Mouse (Mus musculus) hindbrain, embryonic 12.5 days (tissue): ENCODE data around the gene Gm26661. TPM values are rescaled to one million over a fixed set of nuclear protein-coding genes. Genes with fewer than 3 reads are reported as not detected.

Experiments
- ATAC-seq: fragments of 200-750 bp; cut with Nextera tagmentation; 2 replicates; pipeline ENCODE4 v1.8.0; 2017; ENCODE audit warnings: moderate TSS enrichment; ENCODE audit not compliant: low FRiP score
- H3K27ac ChIP-seq: fragments of 300-500 bp; sonication (generic); 2 replicates; pipeline ENCODE4 v1.5.1; 2016; ENCODE audit warnings: mild to moderate bottlenecking
- H3K27me3 ChIP-seq: fragments of 300-500 bp; sonication (generic); 2 replicates; pipeline ENCODE4 v1.6.1; 2016; ENCODE audit warnings: mild to moderate bottlenecking
- H3K36me3 ChIP-seq: fragments of 300-500 bp; sonication (generic); 2 replicates; pipeline ENCODE4 v1.6.1; 2016; ENCODE audit warnings: mild to moderate bottlenecking
- H3K4me1 ChIP-seq: fragments of 300-500 bp; sonication (generic); 2 replicates; pipeline ENCODE4 v1.6.1; 2016
- H3K4me2 ChIP-seq: fragments of 300-500 bp; sonication (generic); replicated peaks from 2 replicates; pipeline ENCODE4 v1.6.1; 2016; ENCODE audit warnings: mild to moderate bottlenecking
- H3K4me3 ChIP-seq: fragments of 300-500 bp; sonication (generic); 2 replicates; pipeline ENCODE4 v1.5.1; 2016; ENCODE audit warnings: mild to moderate bottlenecking
- H3K9ac ChIP-seq: fragments of 300-500 bp; sonication (generic); 2 replicates; pipeline ENCODE4 v1.6.1; 2016; ENCODE audit warnings: mild to moderate bottlenecking, moderate library complexity
- H3K9me3 ChIP-seq: fragments of 300-500 bp; sonication (generic); replicated peaks from 2 replicates; pipeline ENCODE4 v1.6.1; 2016; ENCODE audit warnings: mild to moderate bottlenecking
- WGBS: fragments of 180-500 bp; shearing (Covaris S2); methylation state at CpG from one replicate; pipeline ENCODE4 v1.1.7; 2016; 5-methylcytosine and 5-hydroxymethylcytosine counted together
- polyA plus RNA-seq: library from polyadenylated mRNA; unstranded; fragments of >200 nt; fragmentation: Nextera tagmentation; extraction: Ambion mirVana; gene quantifications from 2 replicates; pipeline ENCODE4 v1.2.1, GENCODE M21; 2016

The Gm26661 gene
- polyA plus RNA-seq, 1 experiment from 2014 or later: not detected

DNA sequence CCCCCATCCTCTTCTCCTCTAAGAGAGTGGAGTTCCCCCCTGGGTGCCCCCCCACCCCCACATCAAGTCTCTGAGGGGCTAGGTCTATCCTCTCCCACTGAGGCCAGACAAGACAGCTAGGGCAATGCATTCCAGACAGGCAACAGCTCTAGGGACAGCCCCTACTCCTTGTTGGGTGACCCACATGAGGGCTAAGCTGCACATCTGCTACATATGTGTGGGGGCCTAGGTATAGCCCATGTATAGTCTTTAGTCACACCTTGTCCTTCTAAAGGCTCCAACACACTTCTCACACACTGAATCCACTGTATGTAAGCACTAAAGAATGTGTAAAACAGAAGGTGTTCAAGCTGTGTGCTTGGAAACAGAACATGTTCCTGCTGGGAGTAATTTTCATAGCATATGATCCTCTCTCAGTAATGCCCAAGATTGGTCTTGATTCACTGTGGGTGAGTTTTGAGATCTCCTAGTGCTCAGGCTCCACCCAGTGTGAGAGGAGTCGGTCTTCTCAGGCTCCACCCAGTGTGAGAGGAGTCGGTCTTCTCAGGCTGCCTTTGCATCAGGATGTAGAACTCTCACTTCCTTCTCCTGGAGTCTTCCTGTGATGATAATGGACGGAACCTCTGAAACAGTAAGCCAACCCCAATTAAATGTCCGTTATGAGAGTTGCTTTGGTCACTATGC is 12.6 kb downstream of the Gm26661 start:
- Histone ChIP-seq H3K27me3 (no peaks in the 10 kb centered on the region), H3K9me3 (0 out of 2 replicates have a peak, but pooled peaks cover 6% of the 10 kb centered on the region), H3K4me1 (no peaks in the 10 kb centered on the region), H3K36me3 (no peaks in the 10 kb centered on the region), H3K27ac (no peak overlapping the region), H3K9ac (no peak overlapping the region), H3K4me2 (no peak overlapping the region), H3K4me3 (no peak overlapping the region)
- 56% methylated on average over 4 of the region's 4 CpGs for WGBS
- ATAC-seq: no peak

DNA sequence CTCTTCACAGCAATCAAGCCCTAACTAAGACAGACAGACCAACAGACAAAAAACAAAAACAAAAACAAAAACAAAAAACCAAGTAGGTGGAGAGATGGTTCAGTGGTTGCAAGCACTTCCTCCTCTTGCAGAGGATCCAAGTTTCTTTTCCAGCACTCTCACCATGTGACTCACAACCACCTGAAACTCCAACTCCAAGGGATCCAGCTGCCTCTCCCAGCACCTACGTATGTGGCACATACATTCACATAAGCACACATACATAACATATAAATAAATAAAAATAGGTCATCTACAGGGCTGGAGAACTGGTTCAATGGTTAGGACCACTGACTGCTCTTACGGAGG is 13.1 kb downstream of the Gm26661 start:
- WGBS: 93% methylated on average over 2 of the region's 2 CpGs
- H3K27me3 ChIP-seq: no peaks in the 10 kb centered on the region
- no peaks in the 10 kb centered on the region for H3K4me1 ChIP-seq
- no peak overlapping the region for H3K9ac ChIP-seq
- 0 out of 2 replicates have a peak, but pooled peaks cover 6% of the 10 kb centered on the region for H3K9me3 ChIP-seq
- no peak overlapping the region for H3K27ac ChIP-seq
- no peak overlapping the region for H3K4me3 ChIP-seq
- no peak for ATAC-seq
- no peaks in the 10 kb centered on the region for H3K36me3 ChIP-seq
- no peak overlapping the region for H3K4me2 ChIP-seq

DNA sequence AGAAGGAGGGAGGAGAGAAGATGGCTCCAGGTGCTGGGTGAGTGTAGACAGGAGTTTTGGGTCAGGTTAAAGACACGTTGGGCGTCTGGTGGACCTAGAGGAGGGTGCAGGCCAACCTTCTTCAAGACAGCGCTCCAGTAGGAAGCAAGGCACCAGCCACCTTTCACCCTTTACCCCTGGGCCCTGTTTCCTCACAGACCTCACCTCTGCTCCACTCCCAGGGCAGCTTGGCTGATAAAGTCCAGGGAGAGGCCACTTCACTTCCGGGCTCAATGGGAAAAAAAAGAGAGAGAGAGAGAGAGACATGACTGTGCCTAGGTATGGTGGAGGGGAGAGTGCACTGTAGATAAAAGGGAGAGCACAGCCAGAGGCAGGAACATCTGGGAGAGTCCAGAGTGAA is 16.3 kb downstream of the Gm26661 start:
- Histone ChIP-seq H3K27me3 (no peaks in the 10 kb centered on the region), H3K36me3 (no peaks in the 10 kb centered on the region), H3K4me2 (no peak overlapping the region), H3K9me3 (no peaks in the 10 kb centered on the region), H3K4me1 (no peaks in the 10 kb centered on the region), H3K27ac (no peak overlapping the region), H3K4me3 (no peak overlapping the region), H3K9ac (no peak overlapping the region)
- 76% methylated on average over 4 of the region's 4 CpGs for WGBS
- no peak for ATAC-seq

DNA sequence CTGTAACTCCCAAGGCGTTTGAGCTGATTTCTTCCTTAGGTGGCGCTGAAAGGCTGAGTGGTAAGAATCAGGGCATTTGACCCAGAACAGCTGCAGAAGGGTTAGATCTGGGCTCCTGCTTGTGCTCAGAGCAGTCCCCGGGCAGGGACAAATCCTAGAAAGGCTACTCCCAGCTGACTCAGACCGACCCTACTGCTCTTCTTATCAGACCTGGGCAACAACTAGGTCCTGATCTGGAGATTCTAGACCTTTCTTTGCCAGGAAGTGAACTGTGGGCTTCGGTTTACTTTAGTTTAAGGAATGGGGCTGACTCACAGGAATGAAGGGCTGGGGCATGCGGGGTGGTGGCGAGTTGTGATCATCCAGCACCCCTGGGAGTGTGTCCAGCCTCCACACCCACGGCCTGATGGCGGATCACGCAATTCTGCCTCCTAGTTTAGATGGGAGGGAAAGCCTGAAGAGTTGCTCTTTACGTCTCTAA is 17.2 kb downstream of the Gm26661 start:
- Histone ChIP-seq H3K4me3 (no peak overlapping the region), H3K9ac (no peak overlapping the region), H3K36me3 (no peaks in the 10 kb centered on the region), H3K27me3 (no peaks in the 10 kb centered on the region), H3K9me3 (no peaks in the 10 kb centered on the region), H3K4me2 (no peak overlapping the region), H3K4me1 (no peaks in the 10 kb centered on the region), H3K27ac (no peak overlapping the region)
- WGBS: 73% methylated on average over 11 of the region's 11 CpGs
- ATAC-seq: no peak

DNA sequence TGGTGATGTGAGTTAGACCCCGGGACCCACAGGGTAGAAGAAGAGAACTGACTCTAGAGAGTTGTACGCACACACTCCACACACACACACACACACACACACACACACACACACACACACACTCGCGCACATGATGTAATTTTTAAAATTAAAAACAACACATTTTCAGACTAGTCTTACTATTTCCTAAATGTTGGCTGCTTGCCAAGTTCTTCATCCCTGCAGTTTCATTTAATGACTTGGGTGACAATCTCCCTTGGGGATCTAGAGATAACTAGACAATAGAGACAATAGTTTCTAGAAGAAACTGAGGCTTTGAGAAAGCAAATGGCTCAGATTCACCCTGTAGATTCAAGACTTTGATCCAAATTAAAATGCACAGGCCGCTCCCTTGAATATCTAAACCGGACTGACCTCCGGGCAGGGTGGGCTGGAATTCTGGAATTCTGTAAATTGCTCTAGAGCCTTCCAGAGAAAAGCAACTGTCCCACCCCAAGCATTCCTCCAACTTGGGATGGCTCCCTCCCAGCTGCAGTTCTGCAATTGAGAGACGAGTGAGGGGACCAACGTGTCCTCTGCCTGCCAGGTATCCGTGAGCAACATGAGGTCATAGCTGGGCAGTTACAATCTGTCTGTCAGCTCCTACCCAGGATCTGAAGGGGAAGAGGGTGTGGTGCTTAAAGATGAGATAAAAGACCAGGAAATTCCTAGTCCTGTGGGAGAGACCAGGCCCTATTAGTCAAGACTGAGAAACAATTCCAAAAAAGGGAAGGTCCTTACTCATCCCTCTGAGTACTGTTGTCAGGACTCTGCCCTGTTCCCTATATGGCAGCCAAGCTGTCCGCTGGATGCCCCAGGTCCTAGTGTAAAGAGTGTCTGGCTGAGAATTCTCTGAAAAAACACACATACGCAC is 17.9 kb downstream of the Gm26661 start:
- H3K4me1 ChIP-seq: no peaks in the 10 kb centered on the region
- H3K9ac ChIP-seq: no peak overlapping the region
- H3K27me3 ChIP-seq: no peaks in the 10 kb centered on the region
- H3K9me3 ChIP-seq: no peaks in the 10 kb centered on the region
- H3K4me2 ChIP-seq: no peak overlapping the region
- no peaks in the 10 kb centered on the region for H3K36me3 ChIP-seq
- no peak for ATAC-seq
- H3K4me3 ChIP-seq: no peak overlapping the region
- no peak overlapping the region for H3K27ac ChIP-seq
- 86% methylated on average over 12 of the region's 12 CpGs for WGBS

GRCm38 (mm10) chr14:7817770-7818462 is 26.5 kb downstream of the Gm26661 start, which contains the start of gene Flnb:
Gene Flnb (plus strand): TSS chr14:7817957.
- peaks cover 28% of the 10 kb centered on the region for H3K4me1 ChIP-seq
- H3K36me3 ChIP-seq: no peaks in the 10 kb centered on the region
- H3K4me3 ChIP-seq: peak within 1 kb of the TSS; percentile 60
- H3K9ac ChIP-seq: peak within 1 kb of the TSS; percentile 74
- WGBS: under 1% methylated on average over 49 of the region's 49 CpGs
- no peaks in the 10 kb centered on the region for H3K9me3 ChIP-seq
- ATAC-seq: peak; percentile 98
- H3K27ac ChIP-seq: peak within 1 kb of the TSS; percentile 64
- 0 out of 2 replicates have a peak, but pooled peaks cover 3% of the 10 kb centered on the region for H3K27me3 ChIP-seq
- peak within 1 kb of the TSS; percentile 85 for H3K4me2 ChIP-seq

DNA sequence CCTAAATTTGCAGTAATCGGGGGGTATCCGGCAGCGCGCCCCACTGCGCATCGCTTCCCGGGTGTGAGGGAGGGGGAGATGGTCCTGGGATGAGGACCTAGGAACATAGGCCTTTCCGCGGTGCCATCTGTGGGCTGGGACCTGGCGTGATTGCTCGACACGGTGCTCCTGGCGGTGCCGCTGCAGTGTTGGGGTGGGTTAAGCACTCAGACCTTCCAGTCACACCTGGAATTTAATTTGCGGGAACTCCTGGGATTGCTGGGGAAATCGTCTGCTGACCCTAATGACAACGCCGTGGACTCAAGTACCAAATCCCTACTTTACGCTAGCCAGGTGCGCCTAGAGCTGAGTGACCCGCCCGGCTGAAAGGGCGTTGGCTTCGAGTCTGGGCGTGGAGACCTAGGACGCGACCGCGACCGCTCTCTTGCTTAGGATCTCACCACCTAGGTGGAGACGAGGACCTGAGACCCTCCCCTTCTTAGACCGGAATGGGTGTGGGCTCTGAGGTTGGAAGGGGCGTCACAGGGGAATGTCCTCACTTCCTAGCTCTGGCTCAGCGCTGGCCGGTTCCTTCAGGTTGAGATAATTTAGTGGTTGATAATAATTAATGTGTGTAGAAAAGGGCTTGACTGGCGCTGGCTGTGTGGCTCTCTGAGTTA is 27.2 kb downstream of the Gm26661 start:
- H3K4me3 ChIP-seq: peak overlapping the region; percentile 60
- H3K4me2 ChIP-seq: peak overlapping the region; percentile 85
- H3K27me3 ChIP-seq: 0 out of 2 replicates have a peak, but pooled peaks cover 3% of the 10 kb centered on the region
- ATAC-seq: peak; percentile 59
- H3K9ac ChIP-seq: peak overlapping the region; percentile 74
- no peaks in the 10 kb centered on the region for H3K9me3 ChIP-seq
- H3K27ac ChIP-seq: peak overlapping the region; percentile 64; the same call in 1 of the 2 replicates
- peaks cover 28% of the 10 kb centered on the region for H3K4me1 ChIP-seq
- H3K36me3 ChIP-seq: no peaks in the 10 kb centered on the region
- WGBS: 1% methylated on average over 36 of the region's 36 CpGs

DNA sequence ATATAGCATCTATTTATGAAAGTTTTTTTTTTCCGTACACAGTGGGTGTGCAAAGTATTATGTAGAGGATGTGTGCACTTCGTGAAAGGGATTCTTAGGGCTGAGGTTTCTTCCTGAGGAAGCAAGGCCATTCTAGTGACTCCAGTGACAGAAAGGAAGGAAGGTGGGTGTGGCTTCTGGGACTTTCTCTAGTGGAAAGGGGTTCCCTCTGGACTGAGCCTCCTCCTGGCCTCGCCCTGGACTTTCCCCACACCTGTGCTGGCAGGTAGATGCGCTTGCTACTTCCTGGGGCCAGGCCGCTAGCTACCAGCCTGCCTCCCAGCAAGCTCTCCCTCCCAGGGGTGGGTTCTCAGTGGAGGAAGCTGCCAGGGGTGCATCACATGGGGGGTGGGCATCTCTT is 28.1 kb downstream of the Gm26661 start:
- Histone ChIP-seq H3K27me3 (0 out of 2 replicates have a peak, but pooled peaks cover 3% of the 10 kb centered on the region), H3K9ac (peak overlapping the region; percentile 74), H3K27ac (no peak overlapping the region), H3K4me3 (peak overlapping the region; percentile 60), H3K4me2 (peak overlapping the region; percentile 85), H3K36me3 (no peaks in the 10 kb centered on the region), H3K4me1 (peaks cover 28% of the 10 kb centered on the region), H3K9me3 (no peaks in the 10 kb centered on the region)
- no peak for ATAC-seq
- 79% methylated on average over 5 of the region's 5 CpGs for WGBS

- Histone ChIP-seq H3K9ac (no peak overlapping the region), H3K36me3 (no peaks in the 10 kb centered on the region), H3K9me3 (no peaks in the 10 kb centered on the region), H3K4me1 (peaks cover 45% of the 10 kb centered on the region), H3K4me3 (no peak overlapping the region), H3K27me3 (0 out of 2 replicates have a peak, but pooled peaks cover 3% of the 10 kb centered on the region), H3K4me2 (peak overlapping the region; percentile 85; the same call in 1 of the 2 replicates), H3K27ac (no peak overlapping the region)
- no peak for ATAC-seq
- 65% methylated on average over 8 of the region's 8 CpGs for WGBS
These were observed 30.0 kb downstream of the Gm26661 start for GRCm38 (mm10) chr14:7821341-7821740.

- Histone ChIP-seq H3K9me3 (no peaks in the 10 kb centered on the region), H3K4me1 (peaks cover 51% of the 10 kb centered on the region), H3K27ac (0 out of 2 replicates have a peak overlapping the region, but pooled peaks have one; percentile 31), H3K9ac (no peak overlapping the region), H3K36me3 (no peaks in the 10 kb centered on the region), H3K4me2 (no peak overlapping the region), H3K27me3 (0 out of 2 replicates have a peak, but pooled peaks cover 3% of the 10 kb centered on the region), H3K4me3 (no peak overlapping the region)
- 50% methylated on average over 7 of the region's 7 CpGs for WGBS
- no peak for ATAC-seq
These were observed 31.3 kb downstream of the Gm26661 start for GRCm38 (mm10) chr14:7822693-7823092.

GRCm38 (mm10) chr14:7824651-7825268 is 33.4 kb downstream of the Gm26661 start:
- no peak for ATAC-seq
- H3K4me2 ChIP-seq: no peak overlapping the region
- H3K27me3 ChIP-seq: no peaks in the 10 kb centered on the region
- H3K36me3 ChIP-seq: no peaks in the 10 kb centered on the region
- H3K9me3 ChIP-seq: no peaks in the 10 kb centered on the region
- peaks cover 40% of the 10 kb centered on the region for H3K4me1 ChIP-seq
- no peak overlapping the region for H3K9ac ChIP-seq
- WGBS: 75% methylated on average over 8 of the region's 8 CpGs
- no peak overlapping the region for H3K4me3 ChIP-seq
- H3K27ac ChIP-seq: no peak overlapping the region
